Mouse (Mus musculus) urinary bladder, adult 18-20 months (tissue): ENCODE results near the gene Celsr2.

Experiments used
- DNase-seq, 2 experiments: peaks; one replicate each; pipeline ENCODE4 v3.0.0; 2022; ENCODE audit warnings: low spot score in 2 of 2, mixed read lengths in 2 of 2

Gene Celsr2

DNA sequence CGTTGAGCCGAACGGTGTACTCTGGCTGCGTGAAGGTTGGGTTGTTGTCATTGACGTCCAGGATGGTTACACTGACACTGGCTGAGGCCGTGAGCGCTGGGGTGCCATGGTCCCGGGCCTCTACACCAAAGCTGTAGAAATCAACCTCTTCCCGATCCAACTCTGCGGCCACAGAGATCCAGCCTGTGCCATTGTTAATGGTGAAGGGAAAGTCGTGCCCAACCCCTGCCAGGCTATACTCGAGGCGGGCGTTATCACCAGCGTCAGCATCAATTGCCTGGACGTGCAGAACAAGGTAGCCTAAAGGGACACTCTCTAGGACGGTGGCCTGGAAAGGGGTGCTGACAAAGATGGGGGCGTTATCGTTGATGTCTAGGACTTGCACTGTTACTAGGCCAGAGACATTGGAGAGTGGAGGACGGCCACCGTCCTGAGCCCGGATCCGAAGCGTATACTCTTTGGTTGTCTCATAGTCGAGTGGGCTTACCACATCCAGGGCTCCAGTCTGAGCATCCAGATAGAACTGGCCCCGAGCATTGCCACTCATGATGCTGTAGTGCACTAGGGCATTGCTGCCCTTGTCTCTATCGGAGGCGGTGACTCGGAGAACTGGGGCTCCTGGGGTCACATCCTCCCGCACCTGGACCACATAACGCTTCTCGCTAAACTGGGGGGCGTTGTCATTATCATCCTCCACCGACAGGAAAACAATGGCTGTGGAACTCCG, 1.6 kb downstream of the Celsr2 start:
- DNase-seq: no peak

GRCm38 (mm10) chr3:108411754-108412121, 3.6 kb downstream of the Celsr2 start:
- no peak for DNase-seq

DNA sequence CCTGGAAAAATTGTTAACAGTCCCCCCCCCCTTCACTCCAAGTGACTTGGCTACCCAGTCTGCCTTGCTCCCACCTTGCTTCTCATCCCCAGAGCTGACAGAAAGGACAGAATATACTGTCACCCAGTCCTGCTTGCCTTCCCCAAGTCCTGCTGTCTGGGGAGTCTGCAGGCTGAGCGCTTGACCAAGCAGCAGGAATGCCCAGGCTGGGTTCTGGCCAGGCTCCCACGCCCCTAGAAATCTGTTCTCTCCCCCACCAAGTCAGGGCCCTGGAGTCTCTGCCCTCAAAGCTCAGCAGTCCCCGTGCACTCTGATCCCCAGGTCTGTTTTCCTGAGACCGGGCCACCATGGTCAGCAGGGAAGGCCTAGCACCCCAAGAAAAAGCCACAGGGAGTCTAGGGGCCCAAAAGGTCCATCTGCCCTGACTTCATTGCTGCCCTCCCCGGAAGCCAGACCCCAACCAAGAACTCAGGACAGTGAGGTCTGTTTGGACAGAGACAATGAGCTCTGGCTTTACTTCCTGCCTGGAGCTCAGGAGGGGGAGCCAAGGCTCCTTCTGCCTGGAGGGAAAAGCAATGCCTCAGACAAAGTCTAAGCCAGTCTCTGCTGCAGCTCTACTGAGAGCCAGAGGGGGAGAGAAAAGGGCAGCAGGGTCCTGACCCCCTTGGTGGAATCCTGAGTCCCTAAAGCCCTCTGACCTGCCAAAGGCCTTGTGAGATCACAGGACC, 4.2 kb downstream of the Celsr2 start:
- no peak for DNase-seq

DNA sequence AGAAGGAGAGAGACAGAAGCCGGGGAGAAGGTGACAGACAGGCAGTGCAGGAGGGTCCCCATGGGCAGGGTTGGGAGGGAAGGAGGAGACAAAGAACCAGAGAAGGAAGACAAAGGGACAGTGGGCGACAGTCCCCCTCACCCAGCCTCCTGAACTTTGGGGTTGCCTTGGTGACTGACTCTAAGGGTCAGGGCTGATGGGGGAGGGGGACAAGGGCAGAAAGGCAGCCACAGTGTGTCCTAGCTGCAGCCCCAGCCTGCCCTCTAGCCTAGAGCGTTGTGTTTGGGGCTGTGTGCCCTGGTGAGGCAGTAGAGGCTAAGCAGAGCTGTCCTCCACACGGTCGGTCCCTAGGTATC, 5.0 kb downstream of the Celsr2 start:
- no peak for DNase-seq

GRCm38 (mm10) chr3:108409656-108410358, 5.5 kb downstream of the Celsr2 start:
- DNase-seq: no peak

- no peak for DNase-seq
Measured at GRCm38 (mm10) chr3:108408517-108409008, 6.8 kb downstream of the Celsr2 start.

GRCm38 (mm10) chr3:108406306-108406885, 9.0 kb downstream of the Celsr2 start:
- no peak for DNase-seq

- no peak for DNase-seq
Measured at GRCm38 (mm10) chr3:108405536-108406305, 9.6 kb downstream of the Celsr2 start.

GRCm38 (mm10) chr3:108402528-108402920, 12.8 kb downstream of the Celsr2 start:
- DNase-seq: no peak

DNA sequence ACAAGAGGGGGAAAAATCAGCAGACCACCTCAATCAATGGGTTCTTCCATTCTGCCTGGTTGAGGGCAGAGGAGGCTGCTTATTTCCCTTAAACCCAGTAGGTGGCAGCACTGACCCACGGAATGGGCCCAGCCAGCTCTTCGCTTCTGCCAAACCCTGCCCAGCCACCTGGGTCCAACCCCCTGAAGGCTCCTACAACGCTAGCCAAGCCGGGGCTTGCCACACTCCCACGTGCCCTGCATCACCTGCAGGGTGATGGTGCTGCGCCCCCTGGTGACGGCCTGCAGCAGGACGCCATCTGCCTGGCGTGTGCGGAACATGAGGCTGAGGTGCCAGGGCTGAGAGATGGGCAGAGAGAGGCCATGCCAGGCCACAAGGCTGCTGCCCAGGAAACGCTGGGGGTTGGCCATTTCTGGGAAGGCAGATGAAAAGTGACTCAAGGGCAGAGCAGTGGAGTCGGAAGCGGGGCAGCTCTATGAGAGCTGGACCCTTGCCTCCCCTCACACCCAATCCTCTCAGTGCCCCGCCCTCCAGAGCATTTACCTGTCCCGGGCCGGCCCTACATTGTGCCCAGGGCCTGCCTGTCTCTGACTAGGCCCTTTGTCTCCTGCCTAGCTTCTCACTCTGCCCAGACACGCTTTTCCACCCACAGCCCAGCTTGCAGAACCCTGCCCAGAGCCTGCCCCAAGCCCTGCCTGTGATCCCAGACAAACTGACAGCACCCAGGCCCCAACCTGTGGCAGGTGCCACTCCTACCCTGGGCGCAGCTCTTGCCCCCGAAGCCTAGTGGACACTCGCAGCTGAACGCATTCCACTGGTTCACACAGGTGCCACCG, 13.4 kb downstream of the Celsr2 start:
- peak; percentile 79 to 86 for DNase-seq

DNA sequence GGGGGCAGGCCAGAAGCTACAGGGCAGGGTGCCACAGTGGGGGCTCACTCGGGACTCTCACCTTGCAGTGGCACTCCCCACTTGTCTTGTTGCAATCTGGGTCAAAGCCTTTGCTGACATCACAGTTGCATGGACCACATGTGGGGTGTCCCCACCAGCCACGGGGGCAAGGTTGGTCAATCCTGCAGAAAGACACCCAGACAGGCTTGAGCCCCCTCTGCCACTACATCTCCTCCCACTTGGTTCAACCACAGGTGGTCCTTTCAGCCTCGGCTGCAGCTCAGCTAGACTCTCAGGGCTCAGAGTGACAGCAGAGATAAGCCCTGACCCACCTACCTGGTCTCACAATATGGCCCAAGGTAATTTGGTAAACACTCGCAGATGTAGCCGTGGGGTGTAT, 14.9 kb downstream of the Celsr2 start:
- DNase-seq: no peak

- DNase-seq: no peak
Measured at GRCm38 (mm10) chr3:108398281-108398680, 17.1 kb downstream of the Celsr2 start.

DNA sequence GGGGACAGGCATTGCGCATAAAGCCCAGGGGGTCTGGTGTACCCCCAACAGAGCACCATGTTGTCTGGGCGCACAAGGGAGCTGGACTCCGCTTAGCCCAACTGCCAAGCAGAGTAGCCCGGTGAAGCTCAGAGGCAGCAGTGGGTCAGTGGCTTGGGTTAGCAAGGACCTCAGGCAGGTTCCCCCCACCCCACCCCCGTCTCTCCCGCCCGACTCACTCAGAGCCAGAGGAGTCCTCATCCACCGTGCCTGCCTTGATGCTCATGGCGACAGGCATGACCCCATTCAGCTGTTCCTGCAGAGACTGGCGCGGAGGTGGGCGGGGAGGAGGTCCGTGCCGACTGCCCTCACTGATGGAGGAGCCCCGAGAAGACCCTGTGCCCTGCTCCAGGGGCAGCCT, 22.6 kb downstream of the Celsr2 start:
- DNase-seq: no peak

GRCm38 (mm10) chr3:108392299-108392698, 23.1 kb downstream of the Celsr2 start:
- no peak for DNase-seq

DNA sequence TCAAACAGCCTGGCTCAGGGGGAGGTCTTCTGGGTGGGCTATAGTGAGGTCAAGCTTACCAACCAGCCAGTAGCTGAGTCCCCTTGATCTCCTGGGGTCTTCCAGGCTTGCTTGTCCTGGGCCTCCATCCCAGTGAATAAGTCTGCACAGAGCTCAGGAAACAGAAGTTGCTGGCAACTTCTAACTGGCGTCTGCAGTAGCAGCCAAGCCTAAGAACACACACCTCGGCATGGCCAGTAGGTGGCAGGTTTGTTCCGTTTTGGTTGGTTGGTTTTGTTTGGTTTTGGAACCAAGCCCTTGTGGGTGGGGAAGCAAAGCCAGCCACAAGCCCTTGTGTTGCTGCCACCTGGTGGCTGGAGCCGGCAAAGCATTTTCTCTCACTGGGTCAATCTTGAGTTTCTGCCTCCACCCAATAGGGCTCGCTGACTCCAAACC, 26.2 kb downstream of the Celsr2 start:
- peak; percentile 93 to 97 for DNase-seq

- no peak for DNase-seq
Measured at GRCm38 (mm10) chr3:108386186-108386585, 29.2 kb downstream of the Celsr2 start.

DNA sequence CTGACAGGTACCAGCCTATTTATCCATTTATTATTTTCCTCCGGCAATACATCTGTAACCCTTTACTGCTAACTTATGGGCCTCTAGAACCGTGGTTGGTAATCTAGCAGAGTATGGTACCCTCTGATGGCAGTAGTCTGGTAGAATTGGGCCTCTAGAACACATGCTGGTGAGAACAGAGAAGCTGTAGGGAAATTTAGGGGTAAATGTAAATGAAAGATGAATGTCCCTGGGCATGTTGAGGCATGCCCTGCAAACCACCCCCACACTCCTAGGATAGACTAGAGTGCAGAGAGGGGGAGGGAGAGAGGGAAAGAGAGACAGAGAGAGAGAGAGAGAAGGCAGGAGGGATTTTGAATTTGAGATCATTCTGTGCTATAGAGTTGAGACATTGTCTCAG, 30.9 kb downstream of the Celsr2 start:
- DNase-seq: no peak

DNA sequence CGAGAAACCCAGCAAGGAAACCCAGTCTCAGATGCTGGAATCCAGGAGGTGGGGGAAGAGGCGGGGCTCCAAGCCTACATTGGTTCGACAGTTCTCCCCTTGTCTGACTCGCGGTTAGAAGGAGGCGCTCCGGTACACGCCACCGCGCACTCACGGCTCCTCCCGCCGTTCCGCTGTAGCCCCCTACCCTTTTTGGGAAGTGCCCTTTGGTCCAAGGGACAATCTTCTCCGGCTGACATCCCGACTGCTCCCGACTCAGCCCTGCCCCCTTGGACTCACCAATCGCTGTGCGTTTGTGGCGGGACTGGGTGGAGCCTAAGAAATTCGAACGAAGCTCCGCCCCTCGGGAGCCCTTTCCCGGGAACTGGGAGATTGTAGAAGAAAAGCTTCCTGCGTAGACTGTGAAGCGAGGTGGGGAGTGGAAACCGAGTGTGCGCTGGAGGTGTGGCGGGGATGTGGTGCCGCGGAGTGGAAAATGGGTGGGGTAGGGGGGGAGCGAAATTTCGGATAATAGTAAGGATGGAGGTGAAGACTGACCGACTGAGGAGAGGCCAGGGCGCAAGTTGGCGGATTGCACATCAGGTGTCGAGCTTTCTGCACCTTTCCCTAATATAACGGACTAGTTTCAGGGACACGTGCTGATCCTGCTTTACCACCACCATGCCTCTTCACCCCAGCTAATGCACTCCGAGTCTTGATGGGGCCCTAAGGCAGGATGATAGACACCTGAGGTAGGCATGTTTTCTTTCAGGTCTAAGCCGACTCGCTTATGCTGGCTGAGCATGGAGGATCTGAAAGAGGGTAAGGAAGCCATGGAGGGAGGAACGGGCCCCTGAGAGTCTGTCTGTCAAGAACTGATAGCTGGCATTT, 31.6 kb downstream of the Celsr2 start, which contains the start of gene Psrc1:
Gene Psrc1, plus strand, starts transcription at position 355 of the 870 bp plus-strand sequence.
- DNase-seq: peak; percentile 76 to 83
